In the genomic region with DNA sequence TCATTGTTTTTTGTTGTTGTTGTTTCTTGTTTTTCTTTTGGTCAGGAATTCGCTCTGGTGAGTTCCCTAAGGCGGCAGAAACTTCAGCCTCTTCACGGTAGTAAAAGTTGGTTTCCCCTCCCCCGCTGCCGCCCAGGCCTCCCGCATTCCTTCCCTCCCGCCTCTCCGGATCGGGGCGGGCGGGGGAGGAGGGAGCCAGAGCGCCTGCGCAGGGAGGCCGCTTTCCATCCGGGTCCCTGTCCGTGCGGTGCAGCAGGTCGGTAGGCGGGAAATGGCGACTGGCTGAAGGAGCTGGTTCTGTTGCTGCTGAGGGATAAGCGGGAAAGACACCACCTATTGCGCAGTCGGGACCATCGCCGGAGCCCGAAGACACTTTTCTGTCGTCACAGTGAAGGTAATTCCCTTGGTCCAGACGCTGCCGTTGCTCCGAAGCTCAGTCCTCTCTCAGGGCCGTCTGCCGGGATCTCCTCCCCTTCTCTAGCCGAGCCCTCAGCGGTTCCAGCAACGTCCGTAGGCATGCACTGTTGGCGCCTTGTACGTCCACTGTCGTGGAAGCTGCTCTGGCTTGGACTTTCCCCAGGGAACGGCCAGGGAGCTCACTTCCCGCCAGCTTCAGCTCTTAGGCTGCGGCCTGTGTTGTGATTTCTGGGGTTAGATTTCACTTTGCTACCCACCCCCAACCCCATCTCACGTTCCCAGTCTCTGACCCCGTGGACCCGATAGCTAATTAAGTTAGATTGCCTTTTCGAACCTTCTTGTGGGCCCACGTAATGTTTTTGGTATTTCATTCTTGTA, we compare ENCODE assay signal across 8 mouse cellular contexts. TPM values are rescaled to one million over a fixed set of nuclear protein-coding genes. Genes with fewer than 3 reads are reported as not detected.
DNase-seq lines count a peak whose midpoint lies in the region; ATAC-seq lines count a peak whose summit lies in the region.

No protein-coding gene starts in this region.

- H3K4me2 ChIP-seq in heart, embryonic 14.5 days (ENCODE audit: low read length): peak overlapping the region; percentile 83
- peak overlapping the region; percentile 84 for H3K4me2 ChIP-seq in liver, embryonic 13.5 days
- H3K4me2 ChIP-seq in stomach, embryonic 16.5 days (ENCODE audit: low read depth, low read length): peak overlapping the region; percentile 70

- peaks cover 0 to 13% of the 10 kb centered on the region in 2 experiments; a peak in 2 of 4 replicates for H3K4me1 ChIP-seq in heart, embryonic 14.5 days (ENCODE audit: control insufficient read depth in 2 of 2, insufficient read depth in 2 of 2, low read length in 2 of 2)
- peaks cover 25% of the 10 kb centered on the region for H3K4me1 ChIP-seq in liver, embryonic 13.5 days (replicated peaks)
- peaks cover 15% of the 10 kb centered on the region for H3K4me1 ChIP-seq in stomach, embryonic 16.5 days (ENCODE audit: control insufficient read depth, insufficient read depth, low read length)

- H3K27ac ChIP-seq in heart, embryonic 14.5 days (replicated peaks in 1 of 2; ENCODE audit: control insufficient read depth in 1 of 2, insufficient read depth in 1 of 2, low read depth in 2 of 2, low read length in 2 of 2): peak overlapping the region; percentile 96 to 97
- H3K27ac ChIP-seq in liver, embryonic 13.5 days: peak overlapping the region; percentile 95
- H3K27ac ChIP-seq in stomach, embryonic 16.5 days (ENCODE audit: low read length): peak overlapping the region; percentile 97

- ATAC-seq in erythroid progenitor cell, adult 5-6 weeks (replicated peaks; ENCODE audit: low FRiP score, poor library complexity, severe bottlenecking): peak; percentile 89
- ATAC-seq in heart, embryonic 14.5 days (ENCODE audit: insufficient number of reproducible peaks, insufficient read depth, low FRiP score, low read depth): peak; percentile 92
- ATAC-seq in liver, embryonic 13.5 days (ENCODE audit: low read depth): peak; percentile 90
- peak; percentile 94 for ATAC-seq in stomach, embryonic 16.5 days (ENCODE audit: insufficient read depth, low FRiP score)

- peak overlapping the region; percentile 73 to 94 for H3K4me3 ChIP-seq in heart, embryonic 14.5 days (ENCODE audit: control insufficient read depth in 1 of 2, insufficient read depth in 1 of 2, low read depth in 1 of 2, low read length in 2 of 2)
- peak overlapping the region; percentile 76 for H3K4me3 ChIP-seq in liver, embryonic 13.5 days (replicated peaks)
- peak overlapping the region; percentile 98 for H3K4me3 ChIP-seq in stomach, embryonic 16.5 days (replicated peaks; ENCODE audit: low read length)

- H3K36me3 ChIP-seq in heart, embryonic 14.5 days (ENCODE audit: control insufficient read depth, insufficient read depth, low read length): peaks cover 16% of the 10 kb centered on the region
- peaks cover 15% of the 10 kb centered on the region for H3K36me3 ChIP-seq in liver, embryonic 13.5 days
- H3K36me3 ChIP-seq in stomach, embryonic 16.5 days (ENCODE audit: control insufficient read depth, insufficient read depth, low read length): no peaks in the 10 kb centered on the region

- under 1% methylated on average over 44 of the region's 47 CpGs for WGBS in heart, embryonic 14.5 days
- WGBS in liver, embryonic 13.5 days (ENCODE audit: insufficient replicate concordance): under 1% methylated on average over 47 of the region's 47 CpGs
- WGBS in stomach, embryonic 16.5 days: under 1% methylated on average over 47 of the region's 47 CpGs

- no peaks in the 10 kb centered on the region for H3K27me3 ChIP-seq in heart, embryonic 14.5 days (ENCODE audit: control insufficient read depth, insufficient read depth, low read length)
- H3K27me3 ChIP-seq in liver, embryonic 13.5 days: no peaks in the 10 kb centered on the region
- no peaks in the 10 kb centered on the region for H3K27me3 ChIP-seq in stomach, embryonic 16.5 days (ENCODE audit: control insufficient read depth, insufficient read depth, low read length)

- peak; percentile 95 for DNase-seq in CD4-positive helper T cell, adult 2 months (ENCODE audit: low read depth, low spot score)
- peak; percentile 91 for DNase-seq in brain, embryonic 18.5 days (ENCODE audit: low read depth, low spot score)
- peak; percentile 97 for DNase-seq in kidney, postnatal 14 days
- peak; percentile 91 for DNase-seq in liver, embryonic 13.5 days
- DNase-seq in neural tube, embryonic 10.5 days (ENCODE audit: extremely low spot score, low spot score): peak; percentile 97

- H3K9ac ChIP-seq in heart, embryonic 14.5 days (ENCODE audit: low read length): peak overlapping the region; percentile 98
- peak overlapping the region; percentile 87 for H3K9ac ChIP-seq in liver, embryonic 13.5 days
- peak overlapping the region; percentile 97 for H3K9ac ChIP-seq in stomach, embryonic 16.5 days (ENCODE audit: low read length)

- no peaks in the 10 kb centered on the region for H3K9me3 ChIP-seq in heart, embryonic 14.5 days (ENCODE audit: control insufficient read depth, low read length)
- no peaks in the 10 kb centered on the region for H3K9me3 ChIP-seq in liver, embryonic 13.5 days (replicated peaks)
- H3K9me3 ChIP-seq in stomach, embryonic 16.5 days (replicated peaks; ENCODE audit: control insufficient read depth, low read length): no peaks in the 10 kb centered on the region

RNA-seq across cellular contexts. Expression of a gene that starts 0.5 kb away (rescaled TPM):
- not detected in 2 replicates for total RNA-seq in erythroid progenitor cell, adult 5-6 weeks (2015; ENCODE audit: low replicate concordance)
- total RNA-seq in erythroid progenitor cell, adult 5-6 weeks (2017; ENCODE audit: low replicate concordance): not detected in 2 replicates
- polyA plus RNA-seq in heart, embryonic 14.5 days (2014; fragmentation: Nextera tagmentation; extraction: Ambion mirVana): 0.08 TPM in 1 of 2 replicates, not detected in the other
- polyA plus RNA-seq in liver, embryonic 13.5 days (2015; fragmentation: Nextera tagmentation; extraction: Ambion mirVana): 0.03 TPM in 1 of 2 replicates, not detected in the other
- polyA plus RNA-seq in stomach, embryonic 16.5 days (2015; fragmentation: Nextera tagmentation; extraction: Ambion mirVana): 0.05 and 0.09 TPM in 2 replicates

RNA-seq across cellular contexts. Expression of a gene that starts 0.6 kb away (rescaled TPM):
- total RNA-seq in erythroid progenitor cell, adult 5-6 weeks (2015; ENCODE audit: low replicate concordance): 40.7 and 98.1 TPM in 2 replicates
- 66.6 and 92.0 TPM in 2 replicates for total RNA-seq in erythroid progenitor cell, adult 5-6 weeks (2017; ENCODE audit: low replicate concordance)
- 35.7 and 40.1 TPM in 2 replicates for polyA plus RNA-seq in heart, embryonic 14.5 days (2014; fragmentation: Nextera tagmentation; extraction: Ambion mirVana)
- 18.3 and 20.6 TPM in 2 replicates for polyA plus RNA-seq in liver, embryonic 13.5 days (2015; fragmentation: Nextera tagmentation; extraction: Ambion mirVana)
- polyA plus RNA-seq in stomach, embryonic 16.5 days (2015; fragmentation: Nextera tagmentation; extraction: Ambion mirVana): 41.3 and 49.1 TPM in 2 replicates

Comparison
In these comparisons a context has a peak if more than half of its experiments do, and no peak if none do; other contexts are left out.
1. Peak in every context shown above with its lines: DNase-seq, ATAC-seq, H3K4me3 ChIP-seq and H3K27ac ChIP-seq.